Mouse (Mus musculus) lung, adult 2 months (tissue): ENCODE results near the gene Dlgap1.

Source experiments
- CTCF ChIP-seq: fragments of 200-500 bp; IDR thresholded peaks from 2 replicates; pipeline ENCODE4 v1.5.1; 2011; ENCODE audit warnings: mild to moderate bottlenecking, low read length, control low read depth; ENCODE audit not compliant: insufficient read depth
- POLR2A ChIP-seq: fragments of 200-500 bp; IDR thresholded peaks from 2 replicates; pipeline ENCODE4 v1.6.1; 2011; ENCODE audit warnings: low read depth, mild to moderate bottlenecking, control low read depth, low read length, borderline replicate concordance; ENCODE audit errors: extremely low read depth

DNA sequence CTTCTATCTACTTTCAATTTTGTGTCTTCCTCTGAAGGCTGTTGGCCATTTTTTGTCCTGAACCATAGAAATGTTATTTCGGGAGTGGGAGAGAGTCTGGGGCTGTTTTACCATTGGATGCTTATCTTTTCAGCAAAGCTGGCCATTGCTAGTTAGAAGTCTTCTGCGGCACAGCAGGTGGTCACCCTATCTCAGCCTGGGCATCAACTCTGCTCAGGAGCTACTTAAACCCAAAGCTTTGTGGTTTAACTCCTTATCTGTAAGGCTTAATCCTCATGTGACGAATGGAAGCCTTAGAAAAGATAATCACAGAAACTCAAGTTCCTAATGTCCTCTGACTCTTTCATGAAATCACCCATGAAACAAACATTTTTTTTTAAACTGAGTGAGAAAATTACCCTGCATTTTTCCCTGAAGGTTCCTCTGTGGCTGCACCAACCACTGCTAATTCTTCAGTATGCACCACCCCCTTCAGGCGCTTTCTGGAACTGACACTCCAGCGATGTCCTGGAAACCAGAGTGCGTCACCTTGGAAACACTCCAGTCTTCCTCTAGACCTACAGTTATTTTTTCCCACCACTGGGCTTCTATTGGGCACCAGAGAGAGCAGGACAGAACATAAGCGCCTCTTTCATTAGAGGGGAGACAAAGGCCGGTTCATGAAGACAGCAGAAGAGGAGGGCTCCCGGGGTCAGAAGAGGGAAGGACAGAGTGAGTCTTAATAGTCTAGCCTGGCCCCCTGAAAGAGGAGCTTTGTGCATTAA, 664.5 kb downstream of the Dlgap1 start:
- TF ChIP-seq CTCF, result peak; percentile 56
- TF ChIP-seq POLR2A, result no peak
